Mouse (Mus musculus) megakaryocyte progenitor cell, adult 5-6 weeks (primary cell): ENCODE results near the gene Slc26a5. TPM values are rescaled to one million over a fixed set of nuclear protein-coding genes. Genes with fewer than 3 reads are reported as not detected.

Source experiments
- ATAC-seq: replicated peaks from 2 replicates; pipeline ENCODE4 v1.8.0; 2016; ENCODE audit warnings: mild to moderate bottlenecking, moderate TSS enrichment, inconsistent platforms; ENCODE audit not compliant: poor library complexity
- total RNA-seq, 2 experiments: library from RNA; stranded (forward) in 1 of 2; stranded (reverse) in 1 of 2; fragments of 157-497, 149-512 nt in 1 of 2; fragments of 200-1000 nt in 1 of 2; gene quantifications; 2 replicates each; pipeline versions ENCODE4 v1.2.3 to v1.2.4; 2015 to 2017

Slc26a5 gene
- total RNA-seq, 2 experiments from 2014 or later, result not detected

DNA sequence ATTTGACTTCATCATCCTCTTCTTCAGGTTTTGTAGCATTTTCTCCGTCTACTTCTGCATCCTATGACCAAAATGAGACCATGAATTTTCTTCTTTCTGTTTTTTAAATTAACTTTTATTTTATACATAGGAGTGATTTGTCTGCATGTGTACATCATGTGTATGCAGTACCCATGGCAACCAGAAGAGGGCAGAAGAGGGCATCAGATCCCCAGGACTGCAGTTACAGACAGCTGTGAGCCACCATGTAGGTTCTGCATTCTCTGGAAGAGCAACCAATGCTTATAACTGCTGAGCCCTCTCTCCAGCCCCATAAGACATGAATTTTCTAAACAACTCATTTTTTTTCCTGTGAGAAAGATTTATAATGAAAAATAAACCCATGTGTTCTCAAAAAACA is 51.4 kb downstream of the Slc26a5 start:
- ATAC-seq, result peak; percentile 85

- ATAC-seq, result no peak
These were observed 54.5 kb downstream of the Slc26a5 start for GRCm38 (mm10) chr5:21810924-21811323.

DNA sequence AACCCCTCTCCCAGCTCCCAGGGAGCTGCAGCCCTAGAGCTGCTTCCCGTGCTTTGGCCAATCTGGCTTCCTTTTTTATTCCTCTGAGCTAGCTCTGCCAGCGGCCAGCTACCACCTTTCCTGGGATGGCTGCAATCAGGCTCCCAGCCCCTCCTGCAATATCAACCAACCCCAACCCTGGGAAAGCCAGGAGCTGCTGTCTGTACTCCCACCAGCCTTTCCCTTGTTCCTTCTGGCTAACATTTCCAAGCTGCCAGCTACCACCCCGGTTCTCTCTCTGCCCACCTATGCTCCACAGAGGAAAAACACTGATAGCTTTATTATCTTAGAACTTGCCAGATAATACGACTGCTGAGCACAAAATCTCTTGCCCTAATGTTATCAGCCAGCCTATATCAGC is 60.6 kb downstream of the Slc26a5 start:
- ATAC-seq, result no peak

GRCm38 (mm10) chr5:21803691-21804188 is 61.7 kb downstream of the Slc26a5 start:
- no peak for ATAC-seq

DNA sequence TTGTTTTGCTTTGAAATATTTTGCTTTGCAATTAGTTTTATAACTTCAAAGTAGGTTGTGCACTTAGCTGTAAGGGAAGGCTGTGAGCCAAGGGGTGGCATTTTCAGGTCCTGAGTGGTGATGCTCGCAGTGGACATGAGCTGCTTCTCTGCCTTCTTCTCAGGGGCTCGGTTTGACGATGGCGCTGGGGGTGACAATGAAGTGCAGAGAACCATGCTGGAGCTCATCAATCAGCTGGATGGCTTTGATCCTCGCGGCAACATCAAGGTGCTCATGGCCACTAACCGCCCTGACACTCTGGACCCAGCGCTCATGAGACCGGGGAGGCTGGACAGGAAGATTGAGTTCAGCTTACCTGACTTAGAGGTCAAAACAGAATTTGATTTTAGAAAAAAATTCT is 62.5 kb downstream of the Slc26a5 start:
- ATAC-seq, result no peak

- no peak for ATAC-seq
These were observed 73.2 kb downstream of the Slc26a5 start for GRCm38 (mm10) chr5:21792166-21792565.

GRCm38 (mm10) chr5:21789061-21789460 is 76.3 kb downstream of the Slc26a5 start:
- ATAC-seq, result no peak

GRCm38 (mm10) chr5:21787186-21788105 is 78.0 kb downstream of the Slc26a5 start:
- ATAC-seq, result no peak

DNA sequence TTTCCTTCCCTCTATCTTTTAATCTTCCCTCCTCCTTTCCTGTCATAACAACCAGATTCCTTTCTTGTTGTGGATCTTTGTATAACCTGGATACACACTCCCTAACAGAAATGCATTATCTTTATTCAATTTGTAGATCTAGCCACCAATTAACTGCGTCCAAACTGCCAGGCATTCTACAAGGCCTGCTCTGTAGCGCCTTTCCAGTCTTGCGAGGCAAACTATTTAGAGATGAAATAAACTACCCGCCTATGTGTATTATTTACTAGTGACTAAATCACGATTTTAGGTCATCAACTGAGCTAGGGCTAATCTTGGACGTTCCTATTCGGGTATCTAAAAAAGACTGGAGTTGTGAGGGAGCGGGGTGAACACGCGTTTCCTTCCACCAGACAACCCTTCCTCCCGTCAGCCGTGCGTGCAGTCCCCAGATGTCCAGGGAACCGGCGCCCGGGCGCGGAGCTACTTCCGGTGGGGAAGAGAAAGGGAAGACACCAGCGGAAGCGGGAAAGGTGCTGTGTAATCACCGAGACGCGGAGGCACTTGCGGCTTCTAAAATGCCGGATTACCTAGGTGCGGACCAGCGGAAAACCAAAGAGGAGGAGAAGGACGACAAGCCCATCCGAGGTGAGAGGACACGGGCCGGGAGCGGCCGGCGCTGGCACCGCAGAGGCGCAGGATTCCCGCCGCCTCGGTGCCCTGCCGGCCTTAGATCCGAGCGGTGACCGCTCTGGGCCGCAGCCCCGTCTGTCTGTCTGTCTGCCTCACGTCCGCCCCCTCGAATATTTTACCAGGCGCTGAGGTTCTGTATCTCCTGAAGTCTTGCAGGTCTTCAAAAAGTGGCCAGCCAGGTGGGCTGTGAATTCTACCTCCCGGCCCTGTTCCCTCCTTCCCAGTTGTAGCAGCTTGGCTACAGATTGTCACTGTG is 78.9 kb downstream of the Slc26a5 start:
- ATAC-seq, result peak; percentile 88

DNA sequence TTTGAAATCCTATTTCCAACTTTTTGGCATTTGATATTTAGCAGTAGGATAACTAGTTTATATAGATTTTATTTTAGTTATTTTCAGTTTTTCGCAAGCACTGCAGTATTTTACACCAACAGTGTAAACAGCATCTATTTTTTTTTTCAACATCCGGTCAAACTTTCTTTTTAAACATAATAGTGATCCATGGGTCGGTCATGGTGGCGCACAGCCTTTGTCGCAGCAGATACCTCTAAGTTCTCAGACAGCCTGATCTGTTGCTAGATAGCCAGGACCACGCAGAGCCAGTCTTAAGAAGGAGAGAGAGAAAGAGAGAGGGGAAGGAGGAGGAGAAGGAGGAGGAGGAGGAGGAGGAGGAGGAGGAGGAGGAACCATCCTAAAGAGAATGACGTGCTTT is 79.6 kb downstream of the Slc26a5 start:
- no peak for ATAC-seq

- ATAC-seq, result peak; percentile 85
These were observed 80.4 kb downstream of the Slc26a5 start, which contains the start of the genes Dnajc2 and Psmc2 for GRCm38 (mm10) chr5:21785053-21785452. TSS of gene Dnajc2 (minus strand) at chr5:21785251. TSS of gene Psmc2 (plus strand) at chr5:21785283.

DNA sequence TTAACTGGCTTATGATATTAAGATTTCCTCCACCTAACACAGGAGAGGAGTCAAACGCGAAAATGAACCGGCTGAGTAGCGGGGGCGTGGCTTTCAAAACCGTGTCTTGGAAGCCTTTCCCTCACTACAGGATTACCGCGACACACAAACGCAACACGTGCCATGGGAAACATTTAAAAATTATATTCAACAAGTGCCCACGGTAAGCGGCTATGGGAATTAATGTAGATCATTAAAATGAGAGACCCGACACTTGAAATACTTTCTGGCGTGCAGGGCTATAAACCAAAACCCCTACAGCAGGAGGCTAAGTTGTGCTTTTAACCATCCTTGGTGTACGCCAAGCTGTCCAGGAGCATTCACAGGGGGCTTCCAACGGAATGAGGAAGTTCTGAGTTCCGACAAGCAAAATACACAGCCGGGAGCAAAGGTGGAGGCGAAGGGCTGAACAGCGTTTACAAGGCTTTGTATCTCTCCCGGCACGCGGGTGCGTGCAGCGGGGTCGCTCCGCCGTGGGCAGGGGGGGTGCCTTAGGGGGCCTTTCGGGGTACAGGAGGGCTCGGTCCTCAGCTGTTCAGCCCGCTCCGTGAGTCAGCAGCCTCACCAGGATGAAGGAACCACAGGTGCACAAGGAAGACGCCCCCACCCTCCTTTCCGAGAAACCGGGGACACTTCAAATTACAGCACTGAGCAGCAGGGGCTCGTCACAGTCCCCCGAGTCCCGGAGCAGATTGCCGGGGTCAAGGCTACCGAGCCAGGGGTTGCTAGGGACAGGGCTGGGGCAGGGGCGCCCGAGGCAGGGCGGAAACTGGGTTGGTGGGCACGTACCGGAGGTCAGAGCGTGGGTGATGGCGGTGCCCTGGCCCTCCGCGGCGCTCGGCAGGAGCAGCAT is 81.0 kb downstream of the Slc26a5 start:
- ATAC-seq, result peak; percentile 21

DNA sequence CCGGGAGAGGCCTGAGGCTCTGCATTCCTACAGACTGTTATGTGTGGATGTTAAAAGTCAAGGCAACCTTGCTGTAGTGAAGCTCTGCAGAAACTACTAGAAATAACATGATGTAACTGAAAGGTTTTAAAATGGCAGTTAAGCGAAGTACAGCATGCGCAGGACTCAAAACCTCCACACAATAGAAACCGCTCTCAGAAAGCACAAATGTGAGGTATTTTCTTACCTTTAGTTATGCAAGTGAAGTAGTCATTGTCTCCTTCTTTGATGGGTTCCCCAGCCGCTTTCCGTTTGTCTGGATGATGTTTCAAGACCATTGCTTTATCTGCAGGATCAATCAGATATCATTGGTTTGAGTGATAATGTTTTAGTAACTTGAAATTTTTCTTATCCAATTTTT is 88.9 kb downstream of the Slc26a5 start:
- ATAC-seq, result no peak

- no peak for ATAC-seq
These were observed 95.6 kb downstream of the Slc26a5 start for GRCm38 (mm10) chr5:21769841-21770240.

DNA sequence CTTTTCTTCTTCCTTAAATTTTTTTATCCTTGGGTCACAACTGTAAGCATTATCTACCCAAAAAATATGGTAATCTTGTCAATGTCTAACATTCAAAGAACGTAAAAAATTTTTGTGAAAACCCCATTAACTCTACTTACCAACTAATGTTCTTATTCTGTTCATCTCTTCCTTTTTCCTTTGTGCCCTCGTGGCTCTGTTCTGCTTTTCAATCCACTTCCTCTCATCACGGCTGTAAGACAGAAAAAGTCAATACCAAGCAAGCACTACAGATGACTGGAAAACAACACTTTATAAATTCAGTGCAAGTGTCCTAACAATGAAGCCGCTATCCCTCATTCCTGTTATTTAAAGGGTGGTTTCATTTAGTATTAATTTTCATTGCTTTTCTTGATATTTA is 96.9 kb downstream of the Slc26a5 start:
- ATAC-seq, result no peak

Other genes starting within 250 kb of the Slc26a5 start
- 0.12 and 0.44 TPM in 2 replicates for gene Fbxl13, start 220.0 kb downstream of the Slc26a5 start, total RNA-seq (2015)
- not detected in 2 replicates for gene Fbxl13, start 220.0 kb downstream of the Slc26a5 start, total RNA-seq (2017)
- 51.9 and 52.8 TPM in 2 replicates for gene Armc10, start 219.8 kb downstream of the Slc26a5 start, total RNA-seq (2015)
- gene Armc10, start 219.8 kb downstream of the Slc26a5 start, total RNA-seq (2017), result 50.8 and 59.1 TPM in 2 replicates
- gene Napepld, start 164.2 kb downstream of the Slc26a5 start, total RNA-seq (2015), result 5.3 and 6.9 TPM in 2 replicates
- gene Napepld, start 164.2 kb downstream of the Slc26a5 start, total RNA-seq (2017), result 3.5 and 3.8 TPM in 2 replicates
- gene Pmpcb, start 128.5 kb downstream of the Slc26a5 start, total RNA-seq (2015), result 92.4 and 109 TPM in 2 replicates
- 96.1 and 115 TPM in 2 replicates for gene Pmpcb, start 128.5 kb downstream of the Slc26a5 start, total RNA-seq (2017)
- 143 and 148 TPM in 2 replicates for gene Dnajc2, start 80.4 kb downstream of the Slc26a5 start, total RNA-seq (2015)
- gene Dnajc2, start 80.4 kb downstream of the Slc26a5 start, total RNA-seq (2017), result 185 and 221 TPM in 2 replicates
- gene Psmc2, start 80.3 kb downstream of the Slc26a5 start, total RNA-seq (2015), result 106 and 112 TPM in 2 replicates
- gene Psmc2, start 80.3 kb downstream of the Slc26a5 start, total RNA-seq (2017), result 102 and 105 TPM in 2 replicates